Mouse (Mus musculus): ENCODE data around the gene Lrrc8e. TPM values are rescaled to one million over a fixed set of nuclear protein-coding genes. Genes with fewer than 3 reads are reported as not detected.
"Not testable (repeated sequence)": the region's sequence is repeated elsewhere in the genome, so short reads cannot be mapped to it uniquely, and the experiment has no call there.

Gene Lrrc8e
- polyA plus RNA-seq, 1 experiment from 2014 or later = 0.07 TPM

- 28% methylated on average over 26 of the region's 26 CpGs for WGBS
- Histone ChIP-seq H3K4me2 (ENCODE audit: low read depth, low read length) (no peak overlapping the region), H3K36me3 (ENCODE audit: control insufficient read depth, insufficient read depth, low read length) (peaks cover 26% of the 10 kb centered on the region), H3K27ac (ENCODE audit: low read depth, low read length) (no peak overlapping the region), H3K4me3 (ENCODE audit: low read depth, low read length) (no peak overlapping the region), H3K9me3 (ENCODE audit: control insufficient read depth, low read length) (no peaks in the 10 kb centered on the region), H3K4me1 (ENCODE audit: control insufficient read depth, insufficient read depth, low read length) (peaks cover 7% of the 10 kb centered on the region), H3K9ac (replicated peaks; ENCODE audit: low read depth, low read length) (no peak overlapping the region), H3K27me3 (ENCODE audit: control insufficient read depth, insufficient read depth, low read length) (no peaks in the 10 kb centered on the region)
- ATAC-seq (ENCODE audit: low read depth) = peak; percentile 9; the same call in 1 of the 2 replicates
These were observed 23.8 kb downstream of the Lrrc8e start for GRCm38 (mm10) chr8:4250306-4250970.

GRCm38 (mm10) chr8:4252116-4252760 lies 25.6 kb downstream of the Lrrc8e start:
- H3K4me3 ChIP-seq (ENCODE audit: low read depth, low read length) = peak overlapping the region; percentile 92
- WGBS = 45% methylated on average over 8 of the region's 8 CpGs
- 0 out of 2 replicates have a peak, but pooled peaks have one; percentile 0 for ATAC-seq (ENCODE audit: low read depth)
- peaks cover 13% of the 10 kb centered on the region for H3K4me1 ChIP-seq (ENCODE audit: control insufficient read depth, insufficient read depth, low read length)
- H3K36me3 ChIP-seq (ENCODE audit: control insufficient read depth, insufficient read depth, low read length) = peaks cover 21% of the 10 kb centered on the region
- H3K27me3 ChIP-seq (ENCODE audit: control insufficient read depth, insufficient read depth, low read length) = no peaks in the 10 kb centered on the region
- H3K9me3 ChIP-seq (ENCODE audit: control insufficient read depth, low read length) = no peaks in the 10 kb centered on the region
- H3K27ac ChIP-seq (ENCODE audit: low read depth, low read length) = peak overlapping the region; percentile 88
- H3K4me2 ChIP-seq (ENCODE audit: low read depth, low read length) = peak overlapping the region; percentile 47
- peak overlapping the region; percentile 86; the same call in 1 of the 2 replicates for H3K9ac ChIP-seq (replicated peaks; ENCODE audit: low read depth, low read length)

GRCm38 (mm10) chr8:4252934-4253841 lies 26.6 kb downstream of the Lrrc8e start, which contains the start of gene Snapc2:
TSS of gene Snapc2 (plus strand) at chr8:4253080.
- Histone ChIP-seq H3K9ac (replicated peaks; ENCODE audit: low read depth, low read length) (peak within 1 kb of the TSS; percentile 86), H3K27me3 (ENCODE audit: control insufficient read depth, insufficient read depth, low read length) (no peaks in the 10 kb centered on the region), H3K27ac (ENCODE audit: low read depth, low read length) (peak within 1 kb of the TSS; percentile 88), H3K9me3 (ENCODE audit: control insufficient read depth, low read length) (no peaks in the 10 kb centered on the region), H3K4me1 (ENCODE audit: control insufficient read depth, insufficient read depth, low read length) (peaks cover 22% of the 10 kb centered on the region), H3K4me2 (ENCODE audit: low read depth, low read length) (peak within 1 kb of the TSS; percentile 47), H3K36me3 (ENCODE audit: control insufficient read depth, insufficient read depth, low read length) (peaks cover 17% of the 10 kb centered on the region), H3K4me3 (ENCODE audit: low read depth, low read length) (peak within 1 kb of the TSS; percentile 92)
- ATAC-seq (ENCODE audit: low read depth) = peak; percentile 89
- WGBS = under 1% methylated on average over 69 of the region's 69 CpGs

- H3K9me3 ChIP-seq (ENCODE audit: control insufficient read depth, low read length) = no peaks in the 10 kb centered on the region
- peak overlapping the region; percentile 86; the same call in 1 of the 2 replicates for H3K9ac ChIP-seq (replicated peaks; ENCODE audit: low read depth, low read length)
- H3K36me3 ChIP-seq (ENCODE audit: control insufficient read depth, insufficient read depth, low read length) = peaks cover 12% of the 10 kb centered on the region
- H3K27me3 ChIP-seq (ENCODE audit: control insufficient read depth, insufficient read depth, low read length) = no peaks in the 10 kb centered on the region
- H3K27ac ChIP-seq (ENCODE audit: low read depth, low read length) = peak overlapping the region; percentile 88
- peak overlapping the region; percentile 92 for H3K4me3 ChIP-seq (ENCODE audit: low read depth, low read length)
- WGBS = 64% methylated on average over 6 of the region's 6 CpGs
- no peak for ATAC-seq (ENCODE audit: low read depth)
- H3K4me1 ChIP-seq (ENCODE audit: control insufficient read depth, insufficient read depth, low read length) = peaks cover 22% of the 10 kb centered on the region
- H3K4me2 ChIP-seq (ENCODE audit: low read depth, low read length) = peak overlapping the region; percentile 47
These were observed 27.4 kb downstream of the Lrrc8e start for GRCm38 (mm10) chr8:4254001-4254400.

- not testable (repeated sequence) for H3K4me3 ChIP-seq (ENCODE audit: low read depth, low read length); H3K4me2 ChIP-seq (ENCODE audit: low read depth, low read length); ATAC-seq (ENCODE audit: low read depth); H3K9me3 ChIP-seq (ENCODE audit: control insufficient read depth, low read length); H3K27ac ChIP-seq (ENCODE audit: low read depth, low read length); H3K9ac ChIP-seq (replicated peaks; ENCODE audit: low read depth, low read length); H3K27me3 ChIP-seq (ENCODE audit: control insufficient read depth, insufficient read depth, low read length)
- Histone ChIP-seq H3K4me1 (ENCODE audit: control insufficient read depth, insufficient read depth, low read length) (peaks cover 31% of the 10 kb centered on the region), H3K36me3 (ENCODE audit: control insufficient read depth, insufficient read depth, low read length) (peaks cover 11% of the 10 kb centered on the region)
- WGBS = 92% methylated on average over 7 of the region's 7 CpGs
These were observed 28.8 kb downstream of the Lrrc8e start for GRCm38 (mm10) chr8:4255471-4255870.

- no peak for ATAC-seq (ENCODE audit: low read depth)
- Histone ChIP-seq H3K27me3 (ENCODE audit: control insufficient read depth, insufficient read depth, low read length) (no peaks in the 10 kb centered on the region), H3K9ac (replicated peaks; ENCODE audit: low read depth, low read length) (peak overlapping the region; percentile 97; the same call in 1 of the 2 replicates), H3K27ac (ENCODE audit: low read depth, low read length) (peak overlapping the region; percentile 39), H3K4me1 (ENCODE audit: control insufficient read depth, insufficient read depth, low read length) (peaks cover 31% of the 10 kb centered on the region), H3K9me3 (ENCODE audit: control insufficient read depth, low read length) (no peaks in the 10 kb centered on the region), H3K4me3 (ENCODE audit: low read depth, low read length) (peak overlapping the region; percentile 87; the same call in 1 of the 2 replicates), H3K4me2 (ENCODE audit: low read depth, low read length) (peak overlapping the region; percentile 65), H3K36me3 (ENCODE audit: control insufficient read depth, insufficient read depth, low read length) (peaks cover 20% of the 10 kb centered on the region)
- WGBS = 48% methylated on average over 4 of the region's 4 CpGs
These were observed 30.3 kb downstream of the Lrrc8e start for GRCm38 (mm10) chr8:4256911-4257310.

GRCm38 (mm10) chr8:4257350-4257749 lies 30.7 kb downstream of the Lrrc8e start:
- H3K4me2 ChIP-seq (ENCODE audit: low read depth, low read length) = peak overlapping the region; percentile 65
- H3K4me3 ChIP-seq (ENCODE audit: low read depth, low read length) = peak overlapping the region; percentile 87
- peak overlapping the region; percentile 94 for H3K27ac ChIP-seq (ENCODE audit: low read depth, low read length)
- H3K27me3 ChIP-seq (ENCODE audit: control insufficient read depth, insufficient read depth, low read length) = no peaks in the 10 kb centered on the region
- no peaks in the 10 kb centered on the region for H3K9me3 ChIP-seq (ENCODE audit: control insufficient read depth, low read length)
- peaks cover 31% of the 10 kb centered on the region for H3K4me1 ChIP-seq (ENCODE audit: control insufficient read depth, insufficient read depth, low read length)
- WGBS = 63% methylated on average over 4 of the region's 4 CpGs
- H3K36me3 ChIP-seq (ENCODE audit: control insufficient read depth, insufficient read depth, low read length) = peaks cover 22% of the 10 kb centered on the region
- no peak for ATAC-seq (ENCODE audit: low read depth)
- peak overlapping the region; percentile 97 for H3K9ac ChIP-seq (replicated peaks; ENCODE audit: low read depth, low read length)

GRCm38 (mm10) chr8:4258233-4258632 lies 31.6 kb downstream of the Lrrc8e start:
- H3K4me3 ChIP-seq (ENCODE audit: low read depth, low read length) = peak overlapping the region; percentile 87
- H3K36me3 ChIP-seq (ENCODE audit: control insufficient read depth, insufficient read depth, low read length) = peaks cover 25% of the 10 kb centered on the region
- H3K4me2 ChIP-seq (ENCODE audit: low read depth, low read length) = peak overlapping the region; percentile 65
- no peaks in the 10 kb centered on the region for H3K27me3 ChIP-seq (ENCODE audit: control insufficient read depth, insufficient read depth, low read length)
- peaks cover 31% of the 10 kb centered on the region for H3K4me1 ChIP-seq (ENCODE audit: control insufficient read depth, insufficient read depth, low read length)
- H3K27ac ChIP-seq (ENCODE audit: low read depth, low read length) = peak overlapping the region; percentile 94
- WGBS = 3% methylated on average over 35 of the region's 35 CpGs
- no peaks in the 10 kb centered on the region for H3K9me3 ChIP-seq (ENCODE audit: control insufficient read depth, low read length)
- peak; percentile 70 for ATAC-seq (ENCODE audit: low read depth)
- peak overlapping the region; percentile 97 for H3K9ac ChIP-seq (replicated peaks; ENCODE audit: low read depth, low read length)

All from neural tube, embryonic 14.5 days (tissue).